Mouse (Mus musculus): Measurements from ENCODE around the gene Stk38.

DNA sequence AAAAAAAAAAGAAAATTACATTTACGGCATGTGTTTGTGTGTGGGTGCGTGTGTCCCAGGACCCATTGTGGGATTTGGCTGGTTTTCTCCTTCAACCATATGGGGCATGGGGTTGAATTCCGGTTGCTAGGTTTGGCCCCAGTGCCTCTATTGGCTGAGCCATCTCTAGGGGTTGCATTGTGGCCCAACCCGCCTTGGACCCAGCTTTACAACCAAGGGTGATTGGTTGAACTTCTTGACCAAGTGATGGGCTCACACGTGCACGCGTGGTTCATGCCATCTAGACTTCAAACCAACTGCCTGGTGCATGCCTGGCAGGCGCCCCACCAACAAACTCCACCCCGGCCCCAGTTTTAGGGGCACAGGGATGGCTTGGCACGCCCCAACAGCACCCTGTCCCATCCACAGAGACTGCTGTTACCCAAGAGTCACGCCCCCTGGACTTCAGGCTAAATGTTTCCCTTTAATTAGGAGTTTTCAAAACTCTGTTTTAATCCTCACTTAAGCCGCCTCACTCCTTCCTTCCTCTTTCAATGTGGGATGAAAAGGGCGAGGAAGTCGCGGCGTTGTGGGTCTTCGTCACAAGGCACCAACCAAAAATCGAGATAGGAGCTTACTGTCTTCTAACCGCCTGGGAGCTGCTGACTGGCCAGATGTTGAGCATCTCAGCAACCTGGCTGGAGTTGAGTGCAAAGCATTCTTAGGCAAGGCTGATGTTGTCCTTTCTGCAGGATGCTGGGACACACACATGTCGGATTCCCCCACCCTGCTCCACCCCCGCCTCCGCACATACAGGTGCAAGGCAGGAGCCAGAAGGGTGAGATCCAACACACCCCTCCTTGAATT lies 16.5 kb upstream of the Stk38 start:
- TF ChIP-seq CTCF (IDR thresholded peaks at IDR 0.05; ENCODE audit: borderline replicate concordance, insufficient read depth, low read depth, low read length) (no peak), POLR2A (IDR thresholded peaks at IDR 0.05; ENCODE audit: borderline replicate concordance, insufficient read depth, low read length) (no peak)
